Mouse (Mus musculus): ENCODE results near the gene Rbm15. TPM values are rescaled to one million over a fixed set of nuclear protein-coding genes. Genes with fewer than 3 reads are reported as not detected.
A peak's percentile ranks its signal among the peaks of the same experiment; 100 is the strongest.

Gene Rbm15
- total and polyA plus RNA-seq, 2 experiments, result 4.2 to 17.2 TPM

DNA sequence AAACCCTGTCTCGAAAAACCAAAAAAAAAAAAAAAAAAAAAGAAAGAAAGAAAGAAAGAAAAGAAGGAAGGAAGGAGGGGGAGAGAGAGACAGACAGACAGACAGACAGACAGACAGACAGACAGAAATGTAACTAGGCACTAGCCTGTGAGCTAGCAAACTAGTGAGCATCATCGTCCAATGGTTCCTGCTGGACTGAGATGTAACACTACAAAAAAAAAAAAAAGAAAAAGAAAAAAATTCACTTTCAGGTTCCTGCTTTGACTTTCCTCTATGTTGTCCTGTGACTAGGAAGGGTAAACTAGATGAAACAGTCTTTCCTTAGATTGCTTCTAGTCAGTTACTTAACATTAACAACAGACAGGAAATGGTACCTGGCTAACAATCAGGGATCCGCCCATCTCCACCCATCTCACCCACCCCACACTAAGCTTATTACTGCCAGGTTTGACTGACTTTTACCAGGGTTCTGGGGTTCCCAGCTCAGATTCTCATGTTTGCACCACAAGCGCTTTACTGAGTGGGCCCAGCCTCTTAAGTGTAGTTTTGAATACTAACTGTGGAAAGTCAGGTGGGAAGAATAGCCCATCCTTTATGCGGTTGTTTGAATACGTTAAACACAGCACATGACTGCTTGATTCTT is 22.3 kb upstream of the Rbm15 start:
- WGBS, result 92% methylated on average over 6 of the region's 6 CpGs
- Histone ChIP-seq H3K4me3 (ENCODE audit: insufficient read depth, low read depth, low read length) (no peak overlapping the region), H3K27me3 (ENCODE audit: control insufficient read depth, insufficient read depth, low read length) (no peaks in the 10 kb centered on the region), H3K4me1 (ENCODE audit: control insufficient read depth, insufficient read depth, low read length) (no peaks in the 10 kb centered on the region; the same call in 1 of the 2 replicates), H3K79me2 (ENCODE audit: control insufficient read depth, insufficient read depth, low read length) (no peaks in the 10 kb centered on the region), H3K27ac (replicated peaks; ENCODE audit: insufficient read depth, low read depth, low read length) (no peak overlapping the region), H3K36me3 (ENCODE audit: control insufficient read depth, insufficient read depth, low read length) (no peaks in the 10 kb centered on the region), H3K9ac (ENCODE audit: low read depth, low read length) (no peak overlapping the region)
- TF ChIP-seq CTCF (IDR thresholded peaks at IDR 0.05; ENCODE audit: low read depth, low read length) (no peak), POLR2A (IDR thresholded peaks at IDR 0.05; ENCODE audit: extremely low read depth, insufficient read depth, low read length) (no peak)
- no peak for DNase-seq (ENCODE audit: extremely low read depth, low read depth, low spot score)

DNA sequence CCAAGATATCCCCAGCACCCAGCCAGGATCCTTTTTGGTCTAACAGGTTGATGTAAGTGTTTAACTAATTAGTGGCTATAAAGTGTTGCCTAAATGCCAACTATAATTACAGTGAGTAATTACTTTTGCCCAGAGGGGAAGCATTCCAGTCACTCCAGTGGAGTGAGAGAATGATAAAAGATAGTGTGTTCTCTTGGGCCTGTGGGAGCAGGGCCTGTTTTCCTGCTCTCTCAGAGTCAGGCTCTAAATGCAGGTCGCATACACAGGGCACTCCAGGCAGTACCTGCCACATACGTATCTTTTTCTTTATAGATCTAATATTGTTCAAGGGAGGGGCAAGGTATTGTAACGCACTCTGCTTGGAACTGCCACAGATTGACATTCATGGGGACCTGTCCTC is 18.2 kb upstream of the Rbm15 start:
- no peak for DNase-seq (ENCODE audit: extremely low read depth, low read depth, low spot score)
- 83% methylated on average over 3 of the region's 3 CpGs for WGBS
- H3K79me2 ChIP-seq (ENCODE audit: control insufficient read depth, insufficient read depth, low read length), result no peaks in the 10 kb centered on the region
- H3K9ac ChIP-seq (ENCODE audit: low read depth, low read length), result no peak overlapping the region
- no peaks in the 10 kb centered on the region; the same call in 1 of the 2 replicates for H3K4me1 ChIP-seq (ENCODE audit: control insufficient read depth, insufficient read depth, low read length)
- no peak overlapping the region for H3K27ac ChIP-seq (replicated peaks; ENCODE audit: insufficient read depth, low read depth, low read length)
- TF ChIP-seq CTCF (IDR thresholded peaks at IDR 0.05; ENCODE audit: low read depth, low read length) (no peak), POLR2A (IDR thresholded peaks at IDR 0.05; ENCODE audit: extremely low read depth, insufficient read depth, low read length) (no peak)
- H3K4me3 ChIP-seq (ENCODE audit: insufficient read depth, low read depth, low read length), result no peak overlapping the region
- no peaks in the 10 kb centered on the region for H3K36me3 ChIP-seq (ENCODE audit: control insufficient read depth, insufficient read depth, low read length)
- no peaks in the 10 kb centered on the region for H3K27me3 ChIP-seq (ENCODE audit: control insufficient read depth, insufficient read depth, low read length)

DNA sequence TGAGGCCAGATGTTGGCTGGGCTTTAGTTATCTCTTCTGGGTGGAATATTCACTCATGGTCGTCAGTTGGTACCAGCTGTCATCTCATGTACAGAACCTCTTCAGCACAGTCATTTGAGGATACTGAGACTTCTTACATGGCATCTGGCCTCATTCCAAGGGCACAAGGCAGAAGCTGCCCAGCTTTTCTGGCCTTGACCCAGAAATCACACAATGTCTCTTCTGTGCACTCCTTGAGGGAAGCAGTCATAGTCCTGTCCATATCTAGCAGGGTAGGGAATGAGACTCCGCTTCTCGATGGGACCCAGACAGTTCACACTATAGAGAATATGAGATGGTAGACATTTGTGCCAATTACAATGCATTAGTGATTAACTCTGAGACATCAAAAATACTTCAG is 15.5 kb upstream of the Rbm15 start:
- Histone ChIP-seq H3K27me3 (ENCODE audit: control insufficient read depth, insufficient read depth, low read length) (no peaks in the 10 kb centered on the region), H3K9ac (ENCODE audit: low read depth, low read length) (no peak overlapping the region), H3K4me1 (ENCODE audit: control insufficient read depth, insufficient read depth, low read length) (no peaks in the 10 kb centered on the region; the same call in 1 of the 2 replicates), H3K4me3 (ENCODE audit: insufficient read depth, low read depth, low read length) (no peak overlapping the region), H3K36me3 (ENCODE audit: control insufficient read depth, insufficient read depth, low read length) (no peaks in the 10 kb centered on the region), H3K27ac (replicated peaks; ENCODE audit: insufficient read depth, low read depth, low read length) (no peak overlapping the region), H3K79me2 (ENCODE audit: control insufficient read depth, insufficient read depth, low read length) (no peaks in the 10 kb centered on the region)
- TF ChIP-seq POLR2A (IDR thresholded peaks at IDR 0.05; ENCODE audit: extremely low read depth, insufficient read depth, low read length), result no peak
- TF ChIP-seq CTCF (IDR thresholded peaks at IDR 0.05; ENCODE audit: low read depth, low read length), result no peak
- DNase-seq (ENCODE audit: extremely low read depth, low read depth, low spot score), result peak; percentile 36
- WGBS, result 79% methylated on average over 3 of the region's 3 CpGs

DNA sequence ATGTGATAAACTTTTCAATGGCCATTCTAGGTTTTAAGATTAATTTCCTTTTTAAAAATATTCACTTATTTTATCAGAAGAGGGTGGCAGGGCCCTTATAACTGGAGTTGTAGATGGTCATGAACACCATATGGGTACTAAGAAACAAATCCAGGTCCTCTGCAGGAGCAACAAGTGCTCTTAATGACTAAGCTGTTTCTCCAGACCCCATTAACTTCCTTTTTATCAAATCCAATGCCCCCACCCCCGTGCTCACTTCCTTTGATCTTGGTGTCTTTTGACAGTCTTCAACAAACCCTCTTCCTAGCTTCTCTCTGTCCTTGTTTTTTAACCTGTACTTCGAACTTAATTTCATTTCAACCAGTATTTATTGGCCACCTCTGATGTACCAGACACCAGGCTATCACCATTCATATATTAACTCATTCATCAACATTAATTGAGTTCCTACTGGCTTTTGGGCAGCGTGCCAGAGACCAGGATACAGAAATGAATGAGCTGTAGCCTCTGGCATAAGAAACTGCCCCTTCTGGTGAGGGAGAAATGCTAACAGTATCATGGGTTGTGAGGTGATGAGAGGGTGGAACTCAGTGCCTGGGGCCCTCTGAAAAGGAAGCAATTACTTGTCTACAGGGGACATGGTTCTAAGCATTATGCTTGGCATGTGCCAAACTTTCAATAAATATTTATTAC is 11.7 kb upstream of the Rbm15 start:
- Histone ChIP-seq H3K79me2 (ENCODE audit: control insufficient read depth, insufficient read depth, low read length) (no peaks in the 10 kb centered on the region), H3K9ac (ENCODE audit: low read depth, low read length) (no peak overlapping the region), H3K4me3 (ENCODE audit: insufficient read depth, low read depth, low read length) (no peak overlapping the region), H3K27me3 (ENCODE audit: control insufficient read depth, insufficient read depth, low read length) (no peaks in the 10 kb centered on the region), H3K36me3 (ENCODE audit: control insufficient read depth, insufficient read depth, low read length) (no peaks in the 10 kb centered on the region), H3K27ac (replicated peaks; ENCODE audit: insufficient read depth, low read depth, low read length) (no peak overlapping the region), H3K4me1 (ENCODE audit: control insufficient read depth, insufficient read depth, low read length) (no peaks in the 10 kb centered on the region; the same call in 1 of the 2 replicates)
- no peak for DNase-seq (ENCODE audit: extremely low read depth, low read depth, low spot score)
- TF ChIP-seq POLR2A (IDR thresholded peaks at IDR 0.05; ENCODE audit: extremely low read depth, insufficient read depth, low read length) (no peak), CTCF (IDR thresholded peaks at IDR 0.05; ENCODE audit: low read depth, low read length) (no peak)
- WGBS, result 59% methylated on average over 3 of the region's 3 CpGs

DNA sequence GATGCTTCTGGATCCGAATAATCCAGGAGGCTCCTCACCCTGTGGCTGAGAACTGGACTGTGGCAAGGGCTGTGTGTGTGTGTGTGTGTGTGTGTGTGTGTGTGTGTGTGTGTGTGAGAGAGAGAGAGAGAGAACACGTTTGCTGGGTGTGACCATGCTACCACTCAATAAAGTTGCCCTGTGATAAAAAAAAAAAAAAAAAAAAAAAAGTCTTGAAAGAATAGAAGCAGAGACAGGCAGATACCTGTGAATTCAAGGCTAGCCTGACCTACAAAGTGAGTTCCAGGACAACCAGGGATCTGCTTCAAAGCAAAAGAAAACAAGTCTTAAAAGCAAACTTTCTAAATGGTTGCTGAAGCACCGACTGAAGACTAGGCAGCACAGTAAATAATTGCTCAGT is 10.5 kb upstream of the Rbm15 start:
- H3K9ac ChIP-seq (ENCODE audit: low read depth, low read length), result no peak overlapping the region
- no peak for DNase-seq (ENCODE audit: extremely low read depth, low read depth, low spot score)
- no peak for TF ChIP-seq CTCF (IDR thresholded peaks at IDR 0.05; ENCODE audit: low read depth, low read length)
- TF ChIP-seq POLR2A (IDR thresholded peaks at IDR 0.05; ENCODE audit: extremely low read depth, insufficient read depth, low read length), result no peak
- no peaks in the 10 kb centered on the region; the same call in 1 of the 2 replicates for H3K79me2 ChIP-seq (ENCODE audit: control insufficient read depth, insufficient read depth, low read length)
- 38% methylated on average over 3 of the region's 3 CpGs for WGBS
- no peaks in the 10 kb centered on the region; the same call in 1 of the 2 replicates for H3K4me1 ChIP-seq (ENCODE audit: control insufficient read depth, insufficient read depth, low read length)
- H3K4me3 ChIP-seq (ENCODE audit: insufficient read depth, low read depth, low read length), result no peak overlapping the region
- H3K27me3 ChIP-seq (ENCODE audit: control insufficient read depth, insufficient read depth, low read length), result no peaks in the 10 kb centered on the region
- no peaks in the 10 kb centered on the region for H3K36me3 ChIP-seq (ENCODE audit: control insufficient read depth, insufficient read depth, low read length)
- no peak overlapping the region for H3K27ac ChIP-seq (replicated peaks; ENCODE audit: insufficient read depth, low read depth, low read length)
